Mouse (Mus musculus): ENCODE data around the gene Hypk.
"Not testable (repeated sequence)": the region's sequence is repeated elsewhere in the genome, so short reads cannot be mapped to it uniquely, and the experiment has no call there.

The Hypk gene

GRCm38 (mm10) chr2:121448739-121449535 lies 4.2 kb upstream of the Hypk start, which contains the start of gene Serf2:
Gene Serf2, plus strand, starts transcription at chr2:121449195.
- peak; percentile 99 for DNase-seq

GRCm38 (mm10) chr2:121449545-121450011 lies 3.5 kb upstream of the Hypk start:
- DNase-seq = no peak

DNA sequence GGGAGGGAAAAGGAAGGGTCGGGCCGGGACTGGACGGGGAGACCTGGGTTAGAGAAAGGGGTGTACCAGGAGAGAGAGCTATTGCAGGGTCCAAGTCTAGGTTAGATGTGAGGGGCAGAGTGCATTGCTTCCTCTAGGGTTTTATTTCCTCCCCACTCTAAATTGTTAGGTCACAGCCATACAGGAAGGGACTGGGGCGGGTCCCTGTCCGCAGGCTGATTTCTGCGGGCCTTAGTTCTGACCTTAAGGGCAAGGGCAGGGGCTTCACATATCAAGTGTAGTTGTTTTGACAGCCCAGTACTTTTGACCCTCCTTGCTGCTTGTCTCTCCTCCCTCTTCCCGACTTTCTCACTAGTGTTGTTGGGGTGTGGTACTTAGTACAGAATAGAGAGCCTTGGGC lies 3.0 kb upstream of the Hypk start:
- no peak for DNase-seq

GRCm38 (mm10) chr2:121452361-121452760 lies 729 bp upstream of the Hypk start:
- no peak for DNase-seq

- DNase-seq = no peak
Measured at GRCm38 (mm10) chr2:121453917-121454316, 827 bp downstream of the Hypk start.

DNA sequence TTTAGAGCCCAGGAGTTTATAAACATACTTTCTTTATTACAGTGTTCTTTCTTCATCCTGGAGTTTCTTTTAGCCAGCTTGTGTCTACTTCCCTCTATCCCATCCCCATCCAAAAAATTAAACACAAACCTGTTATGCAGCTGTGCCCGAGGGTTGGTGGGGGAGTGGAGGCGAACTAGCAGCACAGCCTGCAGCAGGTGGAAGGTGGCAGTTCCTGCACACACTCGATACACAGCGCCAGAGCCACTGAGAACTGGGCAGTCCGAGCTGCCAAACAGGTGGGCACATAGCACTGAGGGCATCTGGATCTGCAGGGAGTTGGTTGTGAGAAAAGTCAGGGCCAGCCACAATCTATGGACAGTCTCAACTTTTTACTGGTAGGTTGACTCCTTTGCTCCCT lies 2.4 kb downstream of the Hypk start:
- DNase-seq = no peak

DNA sequence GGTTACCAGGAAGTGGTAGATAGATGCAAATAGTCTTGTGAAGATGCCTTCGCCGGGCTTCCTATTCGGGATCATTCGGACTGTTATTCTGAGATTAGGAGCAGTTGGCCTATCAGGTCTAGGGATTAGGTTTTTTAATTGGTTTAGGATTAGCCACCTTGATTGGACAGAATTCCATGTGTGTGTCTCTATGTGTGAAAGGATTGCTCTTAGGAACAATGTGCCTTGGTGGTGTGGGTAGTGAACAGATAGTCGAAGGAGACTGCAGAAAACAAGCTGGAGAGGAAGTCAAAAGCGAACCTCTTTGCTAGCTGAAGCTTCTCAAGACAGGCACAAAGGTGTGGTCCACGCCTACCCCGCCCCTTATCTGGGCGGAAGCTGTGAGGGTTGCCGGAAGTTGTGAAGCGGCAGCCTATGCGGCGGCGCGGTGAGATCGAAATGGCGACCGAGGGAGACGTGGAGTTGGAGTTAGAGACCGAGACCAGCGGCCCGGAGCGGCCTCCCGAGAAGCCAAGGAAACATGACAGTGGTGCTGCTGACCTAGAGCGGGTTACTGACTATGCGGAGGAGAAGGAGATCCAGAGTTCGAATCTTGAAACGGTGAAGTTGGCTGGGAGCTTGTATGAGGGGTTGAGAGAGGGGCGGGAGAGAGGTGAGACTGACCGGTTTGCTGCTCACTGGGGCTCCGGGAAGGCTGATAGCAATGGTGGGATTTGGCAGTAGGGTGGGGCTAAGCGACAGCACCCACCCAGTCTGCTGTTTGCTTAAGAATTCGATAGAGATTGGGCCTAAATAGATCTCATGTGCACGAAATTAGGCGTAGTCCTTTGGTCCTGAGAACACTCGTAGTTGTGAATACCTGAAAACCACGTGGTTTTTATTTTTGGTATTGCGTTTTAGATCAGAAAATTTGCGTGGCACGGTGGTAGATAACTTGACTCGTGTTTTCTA lies 3.9 kb downstream of the Hypk start, which contains the start of gene Serinc4:
TSS of gene Serinc4 (minus strand) at position 90 of the 951 bp plus-strand sequence.
- peak; percentile 85 to 86 for DNase-seq

DNA sequence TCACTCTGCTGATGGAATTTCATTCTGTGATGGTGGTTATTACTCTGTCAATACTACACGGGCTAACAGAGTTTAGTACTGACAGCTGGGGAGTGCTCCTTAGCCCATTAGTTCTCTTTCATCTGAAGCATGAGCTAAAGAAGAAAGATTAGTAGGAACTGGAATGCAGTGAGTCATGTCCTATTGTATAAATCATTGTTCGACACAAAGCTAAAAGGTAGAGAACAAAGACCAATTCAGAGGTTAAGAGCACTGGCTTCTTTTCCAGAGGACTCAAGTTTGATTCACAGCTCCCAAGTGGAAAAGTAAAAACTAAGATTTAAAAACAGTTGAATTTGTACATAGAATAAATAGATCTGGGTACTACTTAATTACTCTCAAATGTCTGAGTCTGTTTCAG lies 7.0 kb downstream of the Hypk start:
- DNase-seq = no peak

DNA sequence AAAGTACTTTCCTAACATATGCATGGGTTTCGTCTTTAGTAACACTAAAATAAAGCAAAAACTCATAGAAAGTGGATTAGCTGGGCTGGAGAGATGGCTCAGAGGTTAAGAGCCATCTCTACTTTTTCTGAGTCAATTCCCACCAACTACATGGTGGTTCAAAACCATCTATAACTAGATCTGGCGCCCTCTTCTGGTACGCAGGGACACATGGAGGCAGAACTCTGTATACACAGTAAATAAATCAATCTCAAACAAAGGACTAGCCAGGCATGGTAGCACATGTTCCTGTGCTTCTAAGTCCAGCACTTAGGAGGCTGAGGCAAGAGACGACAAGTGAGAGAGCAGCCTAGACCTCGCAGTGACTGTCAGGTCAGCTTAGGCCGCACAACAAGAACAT lies 15.9 kb downstream of the Hypk start:
- DNase-seq = not testable (repeated sequence)

DNA sequence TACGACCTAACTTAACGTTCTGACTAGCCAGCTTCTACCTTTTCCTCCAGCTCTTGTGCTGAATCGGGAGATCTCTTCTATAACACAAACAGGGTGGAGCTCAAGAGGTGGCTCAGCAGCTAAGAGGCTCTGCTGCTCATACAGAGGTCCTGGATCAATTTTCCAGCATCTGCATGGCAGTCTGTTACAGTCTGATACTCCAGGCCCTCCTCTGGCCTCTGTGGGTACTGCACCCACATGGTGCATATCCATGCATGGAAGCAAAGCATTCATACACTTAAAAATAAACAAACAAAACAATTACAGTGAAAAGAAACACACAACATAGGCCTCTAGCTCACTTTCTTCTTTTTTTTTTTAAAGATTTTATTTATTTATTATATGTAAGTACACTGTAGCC lies 19.7 kb downstream of the Hypk start:
- not testable (repeated sequence) for DNase-seq

GRCm38 (mm10) chr2:121473301-121474179 lies 20.4 kb downstream of the Hypk start, which contains the start of gene Mfap1b:
Gene Mfap1b, minus strand, starts transcription at chr2:121474067.
- peak; percentile 82 to 84 for DNase-seq

GRCm38 (mm10) chr2:121474180-121474535 lies 21.1 kb downstream of the Hypk start:
- no peak for DNase-seq

DNA sequence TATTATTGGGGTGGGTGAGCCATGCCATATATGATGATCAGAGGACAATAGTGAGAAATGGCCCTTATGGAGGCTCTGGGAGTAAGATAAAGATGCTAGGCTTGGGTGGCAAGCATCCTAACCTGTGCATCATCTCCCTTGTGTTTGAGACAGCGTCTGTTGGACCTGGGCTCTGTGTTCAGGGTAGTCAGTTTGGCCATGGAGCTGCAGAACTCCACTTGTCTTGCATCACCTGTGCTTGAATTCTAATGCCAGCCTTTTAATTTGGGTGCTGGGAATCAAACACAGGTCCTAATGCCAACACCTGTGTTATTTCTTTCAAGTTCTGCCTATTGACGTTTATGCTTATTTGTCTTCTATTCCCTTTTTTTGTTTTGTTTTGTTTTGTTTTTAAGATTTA lies 22.2 kb downstream of the Hypk start:
- not testable (repeated sequence) for DNase-seq

- no peak for DNase-seq
Measured at GRCm38 (mm10) chr2:121477491-121478266, 24.6 kb downstream of the Hypk start.

DNA sequence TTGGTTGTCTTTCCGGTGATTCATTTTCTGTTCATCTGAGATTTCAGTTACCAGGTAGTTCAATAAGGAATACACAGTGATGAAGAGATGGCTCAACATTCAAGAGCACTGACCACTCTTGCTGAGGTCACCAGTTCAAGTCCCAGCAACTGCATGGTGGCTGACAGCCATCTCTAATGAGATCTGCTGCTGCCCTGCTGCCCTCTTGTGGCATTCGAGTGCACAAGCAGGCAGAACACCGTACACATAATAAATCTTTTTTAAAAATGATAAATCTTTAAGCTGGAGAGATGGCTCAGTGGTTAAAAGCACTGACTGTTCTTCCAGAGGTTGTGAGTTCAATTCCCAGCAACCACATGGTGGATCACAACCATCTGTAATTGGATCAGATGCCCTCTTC lies 27.4 kb downstream of the Hypk start:
- peak in 1 of 2 experiments; percentile 33 for DNase-seq

GRCm38 (mm10) chr2:121480916-121481315 lies 27.8 kb downstream of the Hypk start:
- not testable (repeated sequence) for DNase-seq

DNA sequence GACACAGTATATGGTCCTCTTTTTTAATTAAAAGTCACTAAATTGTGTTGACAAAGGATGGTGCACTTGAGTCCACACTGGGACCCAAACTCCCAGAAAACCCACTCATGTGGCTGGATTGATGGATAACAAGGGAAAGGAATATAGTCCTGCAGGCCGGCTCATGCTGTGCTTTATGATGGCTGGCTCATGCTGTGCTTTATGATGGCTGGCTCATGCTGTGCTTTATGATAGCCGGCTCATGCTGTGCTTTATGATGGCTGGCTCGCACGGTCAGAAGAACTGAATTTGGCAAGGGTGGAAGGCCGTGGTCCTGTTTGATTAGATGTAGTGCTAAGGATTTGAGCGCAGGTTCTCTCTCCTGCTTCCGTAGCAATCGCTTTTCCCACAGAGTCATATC lies 30.5 kb downstream of the Hypk start:
- DNase-seq = no peak

GRCm38 (mm10) chr2:121484403-121484802 lies 31.3 kb downstream of the Hypk start:
- DNase-seq = not testable (repeated sequence)

DNA sequence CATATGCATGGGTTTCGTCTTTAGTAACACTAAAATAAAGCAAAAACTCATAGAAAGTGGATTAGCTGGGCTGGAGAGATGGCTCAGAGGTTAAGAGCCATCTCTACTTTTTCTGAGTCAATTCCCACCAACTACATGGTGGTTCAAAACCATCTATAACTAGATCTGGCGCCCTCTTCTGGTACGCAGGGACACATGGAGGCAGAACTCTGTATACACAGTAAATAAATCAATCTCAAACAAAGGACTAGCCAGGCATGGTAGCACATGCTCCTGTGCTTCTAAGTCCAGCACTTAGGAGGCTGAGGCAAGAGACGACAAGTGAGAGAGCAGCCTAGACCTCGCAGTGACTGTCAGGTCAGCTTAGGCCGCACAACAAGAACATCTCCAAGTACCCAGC lies 48.5 kb downstream of the Hypk start:
- DNase-seq = not testable (repeated sequence)

GRCm38 (mm10) chr2:121505942-121506882 lies 53.1 kb downstream of the Hypk start, which contains the start of the genes Mfap1a and Wdr76:
Gene Mfap1a, minus strand, starts transcription at chr2:121506665.
Gene Wdr76, plus strand, starts transcription at chr2:121506723.
- peak; percentile 80 to 82 for DNase-seq

Measured in cerebellum, postnatal 14 days (tissue).